Mouse (Mus musculus): ENCODE results near the gene Txndc8. TPM values are rescaled to one million over a fixed set of nuclear protein-coding genes. Genes with fewer than 3 reads are reported as not detected.

Gene Txndc8
- total RNA-seq, 2 experiments from 2014 or later: not detected

- DNase-seq: peak; percentile 99
Observed at GRCm38 (mm10) chr4:57956029-57956960, 52.6 kb downstream of the Txndc8 start, which contains the start of gene Txn1. TSS of gene Txn1 (minus strand) at chr4:57956411.

GRCm38 (mm10) chr4:57955544-57955958 lies 53.4 kb downstream of the Txndc8 start:
- DNase-seq: peak; percentile 64

- DNase-seq: no peak
Observed at GRCm38 (mm10) chr4:57954991-57955390, 53.9 kb downstream of the Txndc8 start.

GRCm38 (mm10) chr4:57954580-57954979 lies 54.3 kb downstream of the Txndc8 start:
- DNase-seq: no peak

GRCm38 (mm10) chr4:57953796-57954195 lies 55.1 kb downstream of the Txndc8 start:
- DNase-seq: no peak

GRCm38 (mm10) chr4:57952891-57953290 lies 56.0 kb downstream of the Txndc8 start:
- no peak for DNase-seq

- no peak for DNase-seq
Observed at GRCm38 (mm10) chr4:57952416-57952815, 56.5 kb downstream of the Txndc8 start.

- no peak for DNase-seq
Observed at GRCm38 (mm10) chr4:57949866-57950265, 59.1 kb downstream of the Txndc8 start.

GRCm38 (mm10) chr4:57947476-57947875 lies 61.4 kb downstream of the Txndc8 start:
- DNase-seq: no peak

GRCm38 (mm10) chr4:57947036-57947435 lies 61.9 kb downstream of the Txndc8 start:
- no peak for DNase-seq

- DNase-seq: no peak
Observed at GRCm38 (mm10) chr4:57942892-57943291, 66.0 kb downstream of the Txndc8 start.

- DNase-seq: no peak
Observed at GRCm38 (mm10) chr4:57940631-57941030, 68.3 kb downstream of the Txndc8 start.

GRCm38 (mm10) chr4:57937292-57937691 lies 71.6 kb downstream of the Txndc8 start:
- DNase-seq: no peak

GRCm38 (mm10) chr4:57934181-57934580 lies 74.7 kb downstream of the Txndc8 start:
- DNase-seq: no peak

Other genes starting within 250 kb of the Txndc8 start
- gene D630039A03Rik, start 92.8 kb downstream of the Txndc8 start, total RNA-seq (2021): not detected
- 100 to 1,000 TPM; 182 to 189 TPM for gene Txn1, start 52.7 kb downstream of the Txndc8 start, total RNA-seq (2021)
- 1 to 10 TPM; 9.7 TPM for gene Svep1, start 197.7 kb upstream of the Txndc8 start, total RNA-seq (2021)